Mouse (Mus musculus): ENCODE results near the gene Syn3.
"Not testable (repeated sequence)": the region's sequence is repeated elsewhere in the genome, so short reads cannot be mapped to it uniquely, and the experiment has no call there.

The Syn3 gene

DNA sequence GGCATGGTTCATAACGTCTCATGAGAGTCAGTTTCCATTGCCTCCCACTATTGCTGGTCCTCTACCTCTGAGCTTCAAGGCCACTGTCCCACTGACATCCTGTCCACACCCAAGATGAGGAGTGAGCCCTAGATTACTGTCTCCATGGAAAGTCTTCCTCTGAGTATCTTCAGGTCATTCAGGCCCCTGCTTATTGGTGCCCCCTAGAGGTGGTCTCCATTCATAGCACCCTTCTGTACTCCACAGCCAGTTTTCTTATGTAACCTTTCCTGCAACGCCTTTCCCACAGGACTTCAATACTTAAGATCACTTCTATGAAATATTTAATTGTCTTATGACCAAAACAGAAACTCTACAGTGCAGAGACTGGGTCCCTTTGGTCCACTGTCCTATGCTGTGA is 80.4 kb downstream of the Syn3 start:
- DNase-seq (ENCODE audit: extremely low spot score) = no peak

DNA sequence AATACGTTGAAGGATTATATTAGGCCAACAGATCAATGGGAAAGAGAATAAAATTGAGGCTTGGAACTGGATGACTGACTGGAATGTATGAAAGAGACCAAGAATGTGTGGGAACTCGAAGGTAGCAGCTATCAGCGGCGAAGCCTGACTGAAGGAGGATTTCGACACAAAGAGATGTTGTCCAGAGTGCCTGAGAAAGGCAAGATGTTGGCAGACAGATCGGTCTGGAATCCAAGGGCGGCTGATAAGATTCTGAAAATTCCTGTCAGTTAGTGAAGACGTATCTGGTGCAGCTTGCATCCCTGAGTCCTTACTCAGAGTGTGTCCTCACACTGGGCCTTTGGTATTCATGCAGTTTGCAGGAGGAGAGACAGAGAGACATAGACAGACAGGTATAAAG is 81.9 kb downstream of the Syn3 start:
- DNase-seq (ENCODE audit: extremely low spot score) = no peak

DNA sequence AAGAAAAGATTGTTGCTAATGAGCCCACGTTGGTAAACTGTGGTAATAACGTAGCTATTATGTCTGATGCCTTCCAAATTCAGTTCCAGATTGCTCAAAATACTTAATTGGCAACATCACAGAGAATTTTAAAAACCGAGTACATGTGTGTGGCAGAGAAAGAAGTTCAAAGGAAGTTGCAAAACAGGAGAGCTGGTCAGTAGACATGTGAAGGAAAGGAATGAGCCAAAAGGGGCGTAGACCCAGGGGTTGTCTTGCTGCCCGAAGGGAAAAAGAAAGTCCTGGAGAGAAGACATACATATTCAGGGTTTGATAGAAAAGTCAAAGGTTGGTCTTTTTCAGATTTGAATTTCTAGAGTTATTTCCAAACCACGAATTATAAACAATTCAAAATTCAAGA is 87.8 kb downstream of the Syn3 start:
- DNase-seq (ENCODE audit: extremely low spot score) = no peak

DNA sequence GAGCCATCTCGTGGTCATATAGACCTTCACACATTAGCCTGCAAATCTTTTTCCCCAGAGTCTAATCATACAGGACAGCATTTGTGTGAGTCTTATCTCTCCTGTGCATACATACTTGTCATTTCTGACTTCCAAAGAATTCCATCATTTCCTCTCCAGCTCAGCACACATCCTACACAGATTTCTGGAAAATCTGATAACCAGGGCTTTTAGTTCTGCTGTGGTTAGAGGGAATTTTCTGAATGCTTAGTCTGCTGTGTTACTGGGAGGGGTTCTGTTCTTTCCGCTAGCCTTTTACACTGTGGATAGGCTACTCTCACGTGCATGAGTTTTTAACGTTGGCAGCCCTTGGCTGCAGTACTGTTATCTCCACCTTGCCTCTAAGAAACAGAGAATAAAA is 91.7 kb downstream of the Syn3 start:
- no peak for DNase-seq (ENCODE audit: extremely low spot score)

DNA sequence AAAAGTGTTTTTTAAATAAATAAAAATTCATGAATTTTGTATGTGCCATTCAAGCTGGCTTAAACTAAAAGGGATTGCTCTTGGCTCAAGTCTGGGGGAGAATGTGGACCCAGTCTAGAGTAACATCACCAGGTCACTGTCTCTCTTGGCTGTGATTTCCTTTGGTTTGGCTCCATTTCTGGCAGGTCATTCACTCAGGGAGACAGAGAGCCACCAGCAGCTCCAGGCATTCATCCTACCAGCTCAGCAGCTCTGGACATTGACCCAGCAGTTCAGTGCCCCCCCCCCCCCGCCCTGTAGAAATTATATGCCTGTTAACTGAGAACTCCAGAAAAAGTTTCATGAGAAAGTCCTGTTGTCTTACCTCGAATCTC is 100.4 kb downstream of the Syn3 start:
- no peak for DNase-seq (ENCODE audit: extremely low spot score)

DNA sequence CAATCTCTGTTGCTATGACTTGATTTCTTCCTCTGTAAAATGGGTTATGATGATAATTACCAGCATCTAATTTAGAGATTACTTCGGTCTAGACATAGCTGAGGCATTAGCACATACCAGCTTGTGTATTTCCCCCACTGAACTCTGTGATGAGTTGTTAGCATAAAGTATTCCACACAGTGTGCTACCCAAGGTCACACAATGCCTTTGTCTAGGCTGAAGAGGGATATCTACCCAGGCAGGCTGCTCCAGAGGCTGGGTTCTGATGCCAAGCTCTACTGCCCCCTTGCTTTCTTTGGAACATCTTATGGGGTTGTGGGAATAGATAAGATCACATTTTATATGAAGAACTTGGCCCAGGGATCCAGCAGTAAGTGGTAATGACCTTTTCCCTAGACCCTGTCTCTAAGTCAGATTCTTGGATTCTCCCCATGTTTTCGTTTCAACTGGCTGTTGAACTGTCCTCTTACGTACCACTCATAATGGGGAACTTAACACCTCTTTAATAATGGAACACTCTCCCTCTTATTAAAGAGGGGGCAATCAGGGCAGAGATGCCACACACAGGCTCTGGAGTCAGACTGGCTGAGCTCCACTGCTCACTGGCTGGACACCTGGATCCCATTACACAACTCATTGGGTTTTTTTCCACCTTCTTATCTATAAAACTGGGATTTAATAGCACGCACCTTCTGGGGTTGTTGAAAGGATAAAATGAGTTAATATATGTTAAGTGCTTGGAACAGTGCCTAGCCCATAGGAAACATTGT is 100.9 kb downstream of the Syn3 start:
- no peak for DNase-seq (ENCODE audit: extremely low spot score)

DNA sequence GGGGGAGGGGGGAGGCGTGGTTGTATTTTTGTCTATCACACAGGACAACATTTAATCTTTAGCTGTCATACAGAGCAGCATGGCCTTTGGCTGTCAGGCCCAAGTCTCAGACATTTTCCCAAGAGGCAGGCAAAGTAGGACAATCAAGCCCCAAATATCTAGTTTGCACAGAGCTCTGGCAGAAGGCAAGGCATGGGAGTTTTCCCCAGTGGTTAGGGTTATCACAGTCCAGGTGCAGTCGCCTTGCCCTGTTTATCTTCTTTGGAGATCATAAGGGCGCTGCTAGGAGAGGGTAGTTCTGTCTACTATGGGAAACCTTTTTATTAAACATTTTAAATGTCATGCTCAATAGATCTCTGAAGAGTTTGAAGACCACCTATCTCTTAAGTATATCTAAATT is 106.3 kb downstream of the Syn3 start:
- no peak for DNase-seq (ENCODE audit: extremely low spot score)

DNA sequence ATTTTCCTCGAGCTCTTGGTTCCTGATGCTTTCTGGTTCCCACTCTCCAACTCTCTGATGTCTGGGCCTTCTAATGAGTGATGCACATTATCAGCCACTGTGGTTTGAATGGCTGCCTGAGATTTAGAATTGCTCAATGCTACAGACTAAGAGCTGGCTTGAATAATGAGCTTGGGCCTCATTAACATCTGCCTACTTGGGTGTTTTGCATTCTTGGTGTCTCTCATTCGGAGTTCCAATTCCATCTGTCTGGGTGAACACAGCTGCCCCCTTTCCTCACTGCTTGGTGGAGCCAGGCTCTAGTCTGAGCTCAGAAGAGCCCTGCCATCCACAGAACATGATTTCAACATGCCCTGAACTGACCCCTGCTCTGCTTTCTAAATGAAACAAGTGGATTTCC is 108.8 kb downstream of the Syn3 start:
- no peak for DNase-seq (ENCODE audit: extremely low spot score)

DNA sequence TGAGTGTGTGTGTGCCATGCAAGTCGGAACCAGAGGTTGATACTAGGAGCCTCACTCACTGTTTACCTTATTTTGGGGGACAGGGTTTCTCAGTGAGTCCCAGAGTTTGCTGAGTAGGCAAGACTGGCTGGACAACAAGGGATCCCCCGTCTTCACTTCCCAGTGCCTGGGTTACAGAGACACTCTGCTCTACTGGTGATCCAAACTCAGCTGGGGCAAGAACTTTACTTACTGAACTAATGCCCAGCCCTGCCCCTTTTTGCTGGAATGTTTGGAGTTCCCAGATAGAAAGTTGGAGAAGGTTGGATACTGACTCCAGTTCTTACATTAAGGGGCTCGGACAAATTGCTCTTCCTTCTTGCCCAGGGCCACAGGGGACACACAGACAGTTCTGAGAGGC is 109.3 kb downstream of the Syn3 start:
- DNase-seq (ENCODE audit: extremely low spot score) = no peak

DNA sequence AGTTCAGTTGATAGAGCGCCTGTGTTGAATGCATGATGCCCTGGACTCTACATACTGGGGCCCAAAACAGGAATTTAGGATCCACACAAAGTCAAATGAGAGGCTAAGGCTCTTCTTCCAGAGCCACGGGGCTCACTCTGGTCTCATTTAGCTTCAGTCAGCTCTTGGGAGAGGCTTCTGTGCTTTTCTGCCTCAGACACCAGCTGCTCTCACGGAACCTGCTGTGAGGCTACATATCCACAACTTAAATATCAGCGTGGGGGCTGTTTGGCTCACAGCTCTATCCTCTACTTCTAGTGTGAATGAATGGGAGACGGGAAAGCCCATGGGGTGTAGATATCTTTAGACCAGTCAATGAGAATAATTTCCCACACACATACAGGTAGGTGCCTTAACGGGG is 109.9 kb downstream of the Syn3 start:
- no peak for DNase-seq (ENCODE audit: extremely low spot score)

DNA sequence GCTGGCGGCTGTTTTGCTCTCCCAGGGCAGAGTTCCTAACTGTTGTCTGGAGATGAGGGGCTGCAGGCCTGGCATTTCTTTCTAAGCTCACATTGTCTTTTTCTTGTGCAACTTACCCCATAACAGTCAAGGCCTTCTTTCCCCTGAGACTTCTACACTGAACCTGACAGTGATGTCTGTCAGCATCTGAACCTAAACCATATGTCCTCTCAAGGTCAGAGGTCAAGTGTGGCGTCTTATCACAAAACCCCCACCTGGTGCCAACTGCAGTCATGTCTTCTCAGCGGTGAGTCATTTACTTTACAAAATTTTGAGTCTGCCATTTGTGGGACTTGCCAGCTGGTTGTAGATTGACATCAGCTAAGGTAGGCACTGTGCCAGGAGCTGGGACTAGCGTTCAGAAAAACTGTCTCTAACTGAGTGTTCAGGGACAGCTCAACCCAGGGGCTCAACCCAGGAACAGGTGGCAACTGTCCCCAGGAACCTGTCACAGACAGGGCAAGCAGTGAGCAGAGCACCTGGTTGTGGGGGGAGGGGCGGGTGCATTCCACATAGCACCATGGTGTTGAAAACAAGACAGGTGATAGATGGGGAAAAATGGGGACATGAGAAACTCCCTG is 110.8 kb downstream of the Syn3 start:
- no peak for DNase-seq (ENCODE audit: extremely low spot score)

DNA sequence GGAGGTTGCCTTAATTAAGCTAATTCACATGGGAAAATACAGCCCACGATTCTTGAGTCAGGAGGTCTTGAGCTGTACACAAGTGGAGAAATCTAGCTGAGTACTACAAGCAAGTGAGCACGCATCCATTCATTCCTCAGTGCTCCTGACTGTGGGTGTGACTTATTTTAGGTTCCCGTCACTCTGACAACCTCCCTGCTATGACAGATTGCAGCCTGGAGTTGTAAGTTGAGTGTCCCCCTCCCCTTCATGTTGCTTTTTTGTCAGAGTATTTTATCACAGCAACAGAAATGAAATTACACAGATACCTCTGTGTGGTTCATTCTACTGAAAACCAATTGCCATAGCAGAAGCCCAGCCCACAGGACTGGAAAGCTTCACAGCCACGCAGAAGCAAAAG is 112.5 kb downstream of the Syn3 start:
- DNase-seq (ENCODE audit: extremely low spot score) = no peak

DNA sequence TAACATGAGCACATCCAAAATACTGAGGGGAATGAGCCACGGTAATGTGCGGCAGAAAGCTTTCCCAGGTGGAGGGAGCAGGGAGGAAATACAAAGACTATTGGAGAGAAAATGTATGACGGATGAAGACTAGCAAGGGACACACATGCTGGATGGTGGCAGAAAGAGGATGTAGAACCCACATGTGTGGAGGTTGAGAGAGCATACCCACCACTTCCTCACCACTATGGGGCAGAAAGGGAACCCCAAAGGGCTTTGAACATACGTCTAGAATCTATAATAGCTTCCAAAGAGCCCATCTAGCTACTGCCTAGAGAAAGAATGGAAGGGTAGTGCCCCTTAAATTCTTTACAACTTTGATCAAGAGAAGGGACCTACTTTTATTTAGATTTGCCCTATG is 113.0 kb downstream of the Syn3 start:
- no peak for DNase-seq (ENCODE audit: extremely low spot score)

DNA sequence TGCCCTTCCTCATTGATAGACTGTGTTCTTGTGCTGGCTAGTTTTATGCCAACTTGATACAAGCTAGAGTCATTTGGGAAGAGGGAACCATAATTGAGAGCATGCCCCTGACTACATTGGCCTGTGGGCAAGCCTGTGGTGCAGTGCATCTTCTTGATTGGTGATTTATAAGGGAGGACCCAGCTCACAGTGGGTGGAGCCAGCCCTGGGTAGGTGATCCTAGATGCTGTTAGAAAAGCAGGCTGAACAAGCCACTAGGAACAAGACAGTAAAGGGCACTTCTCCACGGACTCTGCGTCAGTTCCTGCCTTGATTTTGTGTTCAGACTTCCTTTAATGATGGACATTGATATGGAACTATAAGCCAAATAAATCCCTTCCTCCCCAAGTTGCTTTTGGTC is 114.0 kb downstream of the Syn3 start:
- no peak for DNase-seq (ENCODE audit: extremely low spot score)

DNA sequence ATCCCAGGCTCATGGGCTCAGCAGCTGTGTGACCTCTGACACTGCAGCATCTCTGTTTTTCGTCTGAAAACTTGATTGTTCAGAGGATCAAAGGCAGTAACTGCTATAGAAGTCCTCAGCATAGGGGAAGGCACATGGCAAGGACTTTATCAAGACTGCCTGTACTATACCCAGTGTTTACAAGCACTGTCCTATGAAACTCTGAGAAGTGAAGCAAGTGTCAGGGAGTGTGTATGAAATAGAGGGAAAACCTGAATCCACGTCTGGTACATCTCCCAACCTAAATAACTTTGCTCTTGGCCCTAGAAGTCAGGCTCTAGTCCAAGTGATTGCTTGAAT is 116.8 kb downstream of the Syn3 start:
- DNase-seq (ENCODE audit: extremely low spot score) = no peak

DNA sequence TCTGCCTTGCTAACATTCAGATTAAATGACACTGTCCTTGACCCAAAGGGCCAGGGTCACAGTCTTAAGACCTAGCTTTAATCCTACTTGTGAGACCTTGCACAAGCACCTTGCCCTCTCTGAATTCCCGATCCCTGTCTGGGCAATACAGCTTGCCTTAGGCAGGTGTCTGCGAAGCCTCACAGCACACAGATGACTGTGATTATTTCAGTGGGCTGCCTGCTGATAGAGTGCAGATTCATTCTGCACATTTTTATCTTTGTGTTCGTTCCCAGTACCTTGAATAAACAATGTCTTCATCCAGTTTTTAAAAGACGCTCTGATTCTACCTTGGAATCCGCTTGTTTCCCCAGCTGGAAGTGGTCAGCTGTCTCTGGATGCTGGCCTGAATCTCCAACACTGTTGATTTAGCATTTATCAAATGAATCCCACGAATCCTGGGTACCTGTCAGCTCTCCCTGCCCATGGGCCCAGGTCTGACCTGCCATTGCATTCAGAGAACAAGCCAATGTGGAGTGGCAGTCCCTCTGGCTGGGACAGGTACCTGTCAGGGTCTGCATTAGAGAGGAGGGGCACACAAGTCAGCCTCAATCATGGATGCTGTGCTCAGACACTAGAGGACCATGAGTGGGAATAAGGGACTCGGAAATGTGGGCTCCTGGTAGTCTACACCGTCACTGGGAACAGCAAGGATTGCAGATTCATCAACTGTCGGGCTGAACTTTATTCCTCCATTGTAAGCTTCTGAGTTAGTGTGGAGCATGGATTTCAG is 117.4 kb downstream of the Syn3 start:
- no peak for DNase-seq (ENCODE audit: extremely low spot score)

DNA sequence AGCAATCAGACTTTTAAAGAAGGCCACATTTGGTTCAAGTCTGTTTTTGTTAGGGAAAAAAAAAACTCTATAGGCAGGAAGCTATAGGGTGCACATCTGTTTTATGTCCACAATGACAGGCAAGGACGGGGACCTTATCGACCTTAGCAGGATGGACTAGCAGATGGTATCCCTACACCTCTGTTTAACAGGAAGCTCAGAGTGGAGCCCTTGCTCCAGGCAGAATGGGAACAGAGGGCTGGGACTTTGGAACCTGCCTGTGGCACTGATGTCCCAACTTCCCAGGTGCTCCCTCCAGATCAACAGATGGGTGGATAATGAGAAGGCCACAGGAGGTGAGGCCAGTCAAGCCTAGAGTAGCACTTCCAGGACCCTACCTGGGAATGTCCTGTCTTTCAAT is 118.1 kb downstream of the Syn3 start:
- no peak for DNase-seq (ENCODE audit: extremely low spot score)

DNA sequence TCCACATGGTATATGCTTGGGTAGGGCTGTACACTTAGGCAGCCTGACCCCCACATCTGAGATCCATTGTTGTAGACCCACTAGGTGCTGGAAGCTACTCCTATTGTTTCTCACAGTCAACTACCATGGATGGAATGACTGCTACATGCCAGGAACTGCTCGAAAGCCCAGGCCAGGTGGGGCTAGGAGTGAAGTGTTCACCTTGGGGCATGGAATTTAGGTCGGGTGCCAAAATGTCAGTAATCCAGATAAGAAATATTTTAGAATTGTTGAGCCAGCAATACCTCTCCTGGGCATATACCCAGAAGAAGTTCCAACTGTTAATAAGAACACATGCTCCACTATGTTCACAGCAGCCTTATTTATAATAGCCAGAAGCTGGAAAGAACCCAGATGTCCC is 119.9 kb downstream of the Syn3 start:
- not testable (repeated sequence) for DNase-seq (ENCODE audit: extremely low spot score)

DNA sequence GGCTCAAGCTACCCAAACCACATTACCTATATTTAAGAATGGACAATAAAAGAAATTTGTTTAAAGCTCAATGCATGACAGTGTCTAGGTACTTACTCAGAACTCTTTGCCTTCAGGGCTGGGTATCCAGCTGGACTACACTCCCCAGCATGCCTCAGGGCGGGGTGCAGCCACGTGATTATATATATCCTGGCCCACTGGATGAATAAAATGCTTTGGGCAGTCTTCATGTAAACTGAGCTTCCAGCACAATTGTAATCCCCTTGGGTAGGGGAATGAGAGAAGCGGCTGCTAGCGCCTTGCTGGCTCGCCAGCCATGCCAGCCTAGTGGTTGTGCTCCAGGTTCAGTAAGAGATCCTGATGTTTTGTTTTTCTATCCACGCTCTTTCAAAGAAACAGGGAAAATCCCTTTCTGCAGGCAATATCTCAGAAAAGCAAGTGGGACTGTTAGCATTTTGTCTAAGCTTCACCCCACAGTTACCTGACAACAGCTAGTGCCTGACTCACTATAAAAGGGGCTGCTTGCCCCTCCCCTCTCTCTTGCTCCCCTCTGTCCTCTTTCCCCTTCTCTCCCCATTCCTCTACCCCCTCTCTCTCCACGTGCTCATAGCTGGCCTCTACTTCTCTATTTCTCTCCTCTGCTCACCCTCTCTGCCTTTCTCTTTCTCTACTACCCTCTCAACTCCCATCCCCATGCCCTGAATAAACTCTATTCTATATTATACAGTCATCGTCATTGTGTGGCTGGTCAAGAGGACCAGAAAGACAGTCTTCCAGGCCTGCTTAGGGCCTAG is 122.1 kb downstream of the Syn3 start:
- no peak for DNase-seq (ENCODE audit: extremely low spot score)

DNA sequence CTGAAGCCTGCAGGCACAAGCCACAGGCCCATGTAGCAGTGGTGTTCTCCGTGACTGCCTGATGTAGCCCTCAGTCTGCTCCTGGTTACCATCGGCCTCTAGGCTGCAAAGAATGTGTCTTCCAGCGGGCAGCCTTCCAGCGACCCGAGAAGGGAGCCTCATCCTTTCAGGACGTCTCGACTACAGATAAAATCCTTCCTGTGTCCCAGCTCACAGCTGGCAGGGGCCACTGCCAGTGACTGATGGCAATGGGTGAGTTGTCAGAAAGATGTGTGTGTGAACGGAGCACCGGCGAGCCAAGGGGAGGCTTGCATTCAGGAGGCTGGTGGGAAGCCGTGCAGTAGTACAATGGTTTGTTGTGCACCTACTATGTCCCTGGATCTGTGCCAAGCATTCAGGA is 122.8 kb downstream of the Syn3 start:
- DNase-seq (ENCODE audit: extremely low spot score) = no peak

DNA sequence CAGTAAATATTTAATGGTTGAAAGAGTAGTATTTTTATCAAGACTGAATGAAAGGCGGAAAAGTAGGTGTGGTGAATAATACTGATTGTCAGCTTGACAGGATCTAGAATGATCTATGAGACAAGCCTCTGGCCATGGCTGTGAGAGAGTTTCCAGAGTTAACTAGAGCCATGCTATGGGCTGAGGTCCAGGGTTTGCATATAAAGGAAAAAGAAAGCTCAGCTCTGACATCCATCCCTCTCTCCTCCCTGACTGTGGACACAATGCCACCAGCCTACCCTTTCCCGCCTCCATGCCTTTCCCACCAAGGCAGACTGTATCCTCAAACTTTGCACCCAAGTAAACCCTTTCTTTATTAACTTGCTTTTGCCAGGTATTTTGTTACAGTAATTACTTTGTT is 124.6 kb downstream of the Syn3 start:
- no peak for DNase-seq (ENCODE audit: extremely low spot score)

DNA sequence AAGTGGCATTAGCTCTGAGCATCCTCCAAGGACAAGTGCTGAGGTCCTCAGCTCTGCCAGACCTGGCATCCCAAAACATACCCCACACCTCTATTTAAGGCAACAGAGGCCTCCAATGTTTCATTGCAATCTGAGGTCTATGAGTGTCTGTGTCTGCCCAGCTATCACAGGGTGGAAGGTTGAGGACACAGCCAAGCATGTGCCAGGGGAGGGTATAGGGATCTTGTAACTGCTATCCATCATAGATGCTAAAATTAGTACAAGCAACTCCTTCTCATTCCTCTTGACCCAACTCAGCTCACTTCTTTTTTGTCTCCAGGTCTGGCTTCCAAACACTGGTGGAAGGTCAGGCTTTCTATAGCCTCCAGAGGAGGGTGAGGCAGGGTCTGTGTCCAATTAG is 127.1 kb downstream of the Syn3 start:
- no peak for DNase-seq (ENCODE audit: extremely low spot score)

DNA sequence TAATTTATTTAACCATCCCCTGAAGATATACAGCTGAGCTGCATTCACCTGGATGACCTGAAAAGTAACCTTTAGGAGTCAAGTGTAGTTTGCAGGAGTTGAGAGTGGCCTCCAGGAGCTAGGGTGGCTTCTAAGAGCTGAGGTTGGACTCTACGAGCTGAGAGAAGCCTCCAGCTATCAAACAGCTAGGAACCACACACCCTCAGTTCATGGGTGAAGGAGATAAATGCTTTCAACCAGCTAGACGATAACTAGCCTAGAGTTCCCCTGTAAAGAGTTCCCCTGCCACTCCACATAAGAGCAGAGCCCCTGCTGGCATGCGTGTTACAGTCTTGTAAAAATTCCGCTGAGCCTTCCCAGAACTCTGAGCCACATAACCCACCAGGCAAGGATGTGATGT is 129.3 kb downstream of the Syn3 start:
- no peak for DNase-seq (ENCODE audit: extremely low spot score)
